Mouse (Mus musculus) urinary bladder, postnatal 36 days (tissue): ENCODE measurements around the gene Entpd2.

ENCODE experiments used
- DNase-seq, 2 experiments: peaks; one replicate each; pipeline ENCODE4 v3.0.0; 2022; ENCODE audit warnings: low spot score in 2 of 2, mixed read lengths in 1 of 2

Entpd2 gene

DNA sequence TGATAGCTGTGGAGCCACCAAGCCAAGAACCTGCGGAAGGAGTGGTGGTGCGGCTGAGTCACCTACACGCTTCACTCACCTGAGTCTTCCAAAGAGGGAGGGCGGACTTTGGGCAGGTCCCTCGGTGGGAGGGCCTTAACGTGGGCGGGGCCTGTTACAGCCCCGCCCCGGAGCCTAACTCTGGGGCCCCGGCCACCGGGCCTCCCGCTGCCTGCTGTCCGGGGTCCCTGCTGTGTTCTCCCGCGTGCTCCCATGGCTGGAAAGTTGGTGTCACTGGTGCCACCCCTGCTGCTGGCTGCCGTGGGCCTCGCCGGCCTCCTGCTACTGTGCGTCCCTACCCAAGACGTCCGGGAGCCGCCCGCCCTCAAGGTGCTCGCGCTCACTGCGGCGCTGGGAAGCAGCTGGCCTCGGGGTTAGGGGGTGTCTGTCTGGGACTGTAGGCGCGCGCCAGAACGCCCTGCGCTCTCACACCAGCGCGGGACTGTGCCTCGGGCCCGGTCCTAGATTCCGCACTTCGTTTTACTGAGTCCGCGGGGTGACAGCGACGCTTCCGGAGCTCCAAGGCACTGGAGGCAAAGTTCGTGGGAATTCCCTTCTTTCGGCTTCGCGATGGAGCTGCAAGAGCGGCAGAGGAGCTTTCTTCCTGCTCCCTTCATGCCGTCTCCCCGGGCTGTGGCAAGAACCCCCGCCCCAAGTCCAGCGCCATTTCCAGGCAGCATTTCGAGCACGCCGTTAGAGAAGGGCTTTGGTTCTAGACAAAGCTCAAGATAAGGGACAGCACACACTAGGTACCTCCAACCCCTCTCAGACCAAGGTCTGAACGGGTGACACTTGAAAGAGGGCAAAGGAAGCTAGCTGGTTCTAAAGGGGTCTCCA lies at the start of gene Entpd2:
Gene Entpd2 (plus strand): TSS at position 154 of the 876 bp plus-strand sequence.
- DNase-seq: peak; percentile 49 to 51

DNA sequence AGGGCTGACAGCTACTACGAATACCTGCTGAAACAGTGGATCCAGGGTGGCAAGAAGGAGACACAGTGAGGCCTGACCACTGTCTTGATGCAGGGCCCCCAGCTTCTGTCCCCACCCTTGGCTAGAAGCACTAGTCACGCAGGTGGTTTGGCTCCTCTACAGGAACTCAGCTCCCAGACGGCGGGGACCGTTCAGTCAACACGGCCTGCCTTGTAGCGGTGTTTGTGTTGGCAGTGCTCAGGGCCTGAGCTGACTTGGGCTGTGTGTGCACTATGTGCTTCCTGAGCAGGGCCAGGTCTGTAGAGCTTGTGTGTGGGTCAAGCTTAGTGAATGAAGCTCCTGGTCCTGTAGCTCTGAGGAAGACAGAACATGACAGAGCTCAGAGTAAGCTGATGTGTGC lies 47.5 kb upstream of the Entpd2 start:
- DNase-seq: no peak

DNA sequence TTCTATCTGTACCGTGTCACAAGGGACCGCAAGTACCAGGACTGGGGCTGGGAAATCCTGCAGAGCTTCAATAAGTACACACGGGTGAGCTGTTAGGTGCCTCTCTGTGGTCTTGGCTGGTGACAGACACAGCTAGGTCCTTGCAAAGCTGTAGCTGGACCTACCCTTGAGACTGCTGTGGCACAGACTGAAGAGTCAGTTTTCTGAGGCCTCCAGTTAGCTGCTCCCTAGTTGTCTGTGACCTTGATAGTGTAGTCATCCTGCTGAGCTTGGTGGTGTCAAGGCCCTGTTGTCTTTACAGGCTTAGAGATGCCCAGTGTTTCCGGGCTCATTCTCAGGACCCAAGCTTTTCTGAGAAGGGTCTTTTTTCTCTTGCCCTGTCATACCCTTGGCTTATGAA lies 46.2 kb upstream of the Entpd2 start:
- no peak for DNase-seq

DNA sequence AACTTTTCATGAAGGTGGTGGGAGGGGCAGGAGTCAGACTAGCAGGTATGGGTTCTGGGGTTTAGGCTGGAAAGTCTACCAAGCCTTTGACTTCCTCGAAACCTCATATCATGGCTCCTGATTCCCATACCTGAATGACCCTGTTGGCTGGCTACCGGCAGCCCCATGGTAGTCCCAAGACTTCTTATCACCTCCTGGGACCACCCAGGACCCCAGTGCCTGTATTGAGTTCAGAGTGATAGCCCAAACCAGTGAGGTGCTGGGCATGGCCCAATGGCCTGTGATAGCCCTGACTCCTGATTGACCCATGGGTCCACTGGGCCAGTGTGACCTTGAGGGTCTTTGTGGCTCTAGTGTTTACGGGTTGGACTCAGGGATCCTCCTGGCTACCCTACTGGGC lies 45.0 kb upstream of the Entpd2 start:
- no peak for DNase-seq

DNA sequence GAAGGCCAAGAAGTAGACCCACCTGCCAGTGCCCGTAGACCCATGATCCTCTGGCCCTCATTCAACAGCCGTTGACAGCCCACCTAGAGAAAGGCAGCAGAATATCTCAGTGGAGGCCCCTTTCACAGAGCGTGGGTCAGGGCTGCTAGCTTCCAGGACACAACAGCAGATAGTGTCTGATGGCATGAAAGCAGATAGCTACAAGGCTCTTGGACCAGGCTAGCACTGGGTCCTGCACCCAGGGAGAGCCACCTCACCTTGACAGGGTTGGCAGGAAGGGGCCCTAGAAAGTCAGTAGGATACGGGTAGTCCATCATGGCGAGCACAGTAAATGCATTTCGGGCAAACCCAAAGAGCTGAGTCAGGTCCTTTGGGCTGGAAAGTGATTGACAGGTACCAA lies 41.5 kb upstream of the Entpd2 start:
- no peak for DNase-seq

DNA sequence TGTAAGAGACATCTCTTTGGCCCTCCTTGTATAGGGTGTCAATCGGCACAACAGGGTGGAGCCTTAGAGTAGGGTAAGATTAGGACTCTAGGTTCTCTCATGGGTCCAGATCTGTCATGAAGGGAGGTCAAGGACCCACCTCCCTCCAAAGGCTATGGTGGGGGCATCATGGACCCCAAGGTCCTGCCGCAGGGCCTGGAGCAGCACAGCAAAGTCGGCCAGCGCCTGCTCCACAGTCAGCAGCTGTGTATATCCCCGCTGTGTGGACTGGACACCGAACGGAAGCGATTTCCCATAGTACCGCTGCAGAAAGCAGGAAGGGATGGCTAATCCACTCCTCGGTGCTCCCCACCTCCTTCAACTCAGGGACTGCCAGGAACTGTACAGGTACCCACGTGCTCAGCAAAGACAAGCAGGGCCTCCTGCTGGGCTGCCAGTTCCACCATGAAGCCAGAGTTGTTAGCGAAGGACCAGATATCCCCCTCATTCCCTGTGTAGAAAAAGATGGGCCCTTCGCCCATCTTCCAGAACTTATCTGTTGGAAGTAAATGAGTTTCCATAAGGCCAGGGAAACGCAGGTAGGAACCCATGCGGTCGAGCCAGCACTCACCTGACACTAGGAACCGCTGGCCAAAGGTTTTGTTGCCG lies 40.1 kb upstream of the Entpd2 start:
- DNase-seq: no peak

DNA sequence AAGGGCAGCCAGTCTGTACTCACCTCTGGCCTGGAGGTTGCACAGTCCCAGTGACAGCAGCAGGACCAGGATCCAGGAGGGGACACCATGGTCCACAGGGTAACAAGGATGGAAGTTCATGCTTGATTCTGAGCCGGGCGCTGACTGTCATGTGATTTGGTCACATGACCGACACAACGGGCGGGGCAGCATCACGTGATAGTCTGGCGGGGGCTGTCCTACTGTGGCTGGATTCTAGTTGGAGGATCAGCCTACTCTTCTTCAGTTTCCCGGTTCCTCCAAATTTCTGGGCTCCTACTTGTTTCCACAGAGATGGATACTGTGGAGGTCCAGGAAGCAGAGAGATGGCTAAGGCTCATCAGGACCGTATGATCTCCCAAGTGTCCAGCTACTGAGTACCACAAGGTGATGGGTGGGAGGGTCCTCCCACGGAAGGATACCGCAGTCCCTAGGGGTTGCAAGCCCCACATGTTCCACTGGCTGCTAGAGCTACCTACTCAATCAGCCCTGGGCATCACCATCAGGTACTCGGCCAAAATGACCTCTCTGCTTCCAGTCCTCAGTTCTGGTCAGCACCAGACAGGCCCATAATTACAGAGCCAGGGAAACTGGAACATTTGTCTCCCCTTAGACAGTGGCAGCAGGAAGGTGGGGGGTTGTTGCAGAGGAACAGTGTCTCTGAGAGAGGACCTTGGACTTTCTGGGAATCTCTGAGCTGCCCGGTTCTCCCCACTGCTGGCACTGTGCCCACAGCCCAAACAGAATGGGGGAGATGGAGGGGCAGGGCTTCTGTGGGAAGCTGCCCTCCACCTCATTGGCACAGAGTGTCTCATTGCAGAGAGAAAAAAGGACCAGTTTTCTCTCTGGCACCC lies 39.2 kb upstream of the Entpd2 start, which contains the start of gene Dpp7:
Gene Dpp7 (minus strand): TSS at position 152 of the 872 bp plus-strand sequence.
- peak; percentile 64 to 78 for DNase-seq

DNA sequence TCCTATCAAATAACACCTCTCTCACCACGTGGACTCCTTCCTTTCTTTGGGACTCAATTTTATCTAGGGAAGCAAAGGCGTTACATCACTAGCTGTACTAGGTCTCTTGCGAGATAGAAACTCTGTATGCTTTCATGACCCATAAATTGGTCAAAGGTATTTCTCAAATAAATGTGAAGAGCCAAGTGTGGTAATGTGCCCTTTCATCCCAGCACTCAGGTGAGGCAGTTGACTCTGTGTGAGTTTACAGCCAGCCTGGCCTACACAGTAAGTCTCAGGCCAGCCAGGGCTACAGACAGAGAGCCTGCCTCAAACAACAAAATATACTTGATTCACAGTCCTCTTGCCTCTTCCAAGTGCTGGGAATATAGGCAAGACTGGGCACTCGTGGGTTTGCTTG lies 35.8 kb upstream of the Entpd2 start:
- DNase-seq: no peak

DNA sequence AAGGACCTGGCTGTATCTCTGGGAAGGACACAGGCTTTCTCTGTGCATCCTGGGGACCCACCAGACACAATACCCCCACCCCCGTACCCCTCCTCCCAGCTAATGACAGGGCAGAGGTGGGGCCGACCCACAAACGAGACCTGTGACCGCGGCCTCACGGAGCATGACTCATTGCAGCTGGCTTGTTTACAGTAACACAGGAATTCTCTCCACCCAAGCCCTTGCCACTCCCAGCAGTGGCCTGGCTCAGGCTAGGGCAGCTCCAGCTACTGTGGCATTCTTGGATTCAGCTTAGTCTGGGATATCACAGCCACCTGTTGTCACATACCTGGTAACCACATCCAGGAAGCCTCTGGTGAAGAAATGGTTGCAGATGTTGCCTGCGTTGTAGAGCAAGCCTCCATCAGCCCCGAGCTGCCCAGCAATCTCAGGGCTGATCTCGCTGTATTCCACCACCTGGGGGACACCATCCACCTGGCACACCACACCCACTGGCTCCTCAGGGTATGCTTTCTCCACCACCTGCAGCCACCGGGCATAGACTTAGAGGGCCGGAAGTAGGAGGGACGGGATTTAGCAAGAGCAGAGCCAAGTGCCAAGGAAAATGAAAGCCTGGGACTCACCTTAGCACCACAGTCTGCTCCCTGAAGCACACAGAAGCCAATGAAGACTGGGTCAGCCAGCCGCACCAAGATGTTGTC lies 32.0 kb upstream of the Entpd2 start:
- peak in 1 of 2 experiments; percentile 47 for DNase-seq

DNA sequence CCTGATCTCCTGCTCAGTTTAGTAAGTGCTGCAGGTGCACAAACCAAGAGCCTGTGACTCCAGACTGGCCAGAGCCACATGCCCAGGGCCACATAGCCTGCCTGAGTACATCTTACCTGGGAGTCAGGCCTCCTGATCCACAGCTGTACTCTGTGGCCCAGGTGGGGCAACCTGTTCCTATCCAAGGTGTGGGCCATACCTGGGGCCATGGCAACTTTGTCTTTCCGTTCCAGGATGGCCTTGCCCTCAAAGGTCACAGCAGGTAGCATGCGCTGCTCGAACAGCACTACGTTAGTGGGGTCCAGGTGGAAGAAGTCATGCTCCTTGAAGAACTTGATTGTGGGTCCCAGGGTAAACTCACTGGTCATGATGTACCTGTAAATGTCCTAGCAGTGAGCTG lies 31.4 kb upstream of the Entpd2 start:
- DNase-seq: no peak

DNA sequence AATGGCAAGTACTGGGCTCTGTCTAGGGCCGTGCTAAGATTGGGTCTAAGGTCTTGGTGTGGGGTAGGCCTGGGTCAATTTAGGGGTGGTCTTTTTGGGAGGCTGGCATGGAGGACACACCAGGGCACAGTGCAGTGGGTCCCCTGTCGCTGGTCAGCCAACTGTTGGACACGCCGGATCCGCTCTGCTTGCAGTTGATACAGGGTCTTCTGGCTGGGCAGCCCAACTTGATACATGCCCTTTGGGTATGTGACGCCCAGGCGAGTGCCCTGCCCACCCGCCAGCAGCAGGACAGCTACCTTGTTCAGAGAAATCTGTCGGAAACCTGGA lies 30.9 kb upstream of the Entpd2 start:
- no peak for DNase-seq

DNA sequence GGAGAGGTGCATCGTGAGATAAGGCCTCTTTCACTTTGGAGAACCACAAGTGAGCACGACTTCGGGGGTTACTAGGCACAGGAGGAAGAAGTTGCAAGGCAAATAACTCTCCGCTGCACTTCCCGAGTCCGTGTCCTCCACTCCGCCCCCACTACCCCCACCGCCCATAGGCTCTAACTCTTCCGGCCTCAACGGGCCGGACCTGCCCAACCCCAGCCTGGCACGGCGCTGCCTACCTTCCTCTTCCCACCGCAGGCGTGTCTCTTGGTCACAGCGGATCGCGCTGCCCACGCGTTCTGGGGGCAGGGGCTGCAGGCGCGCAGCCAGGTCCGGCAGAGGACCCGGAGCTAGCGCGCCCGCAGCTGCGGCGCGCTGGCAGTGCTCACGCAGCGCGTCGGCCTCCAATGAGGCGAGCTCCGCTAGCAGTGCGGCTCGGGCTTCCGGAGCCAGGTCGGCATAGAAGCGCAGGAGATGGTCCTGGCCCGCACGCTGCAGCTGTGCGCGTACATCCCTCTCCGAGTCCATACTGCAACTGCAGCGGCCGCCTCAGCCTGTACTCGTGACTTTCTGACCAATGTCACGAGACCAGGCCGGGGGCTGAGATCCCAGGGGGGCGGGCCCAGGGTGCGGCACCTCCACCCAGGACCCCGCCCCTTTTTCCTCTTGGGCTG lies 30.4 kb upstream of the Entpd2 start, which contains the start of gene Uap1l1:
Gene Uap1l1 (minus strand): TSS at position 592 of the 671 bp plus-strand sequence.
- DNase-seq: peak; percentile 74 to 85

DNA sequence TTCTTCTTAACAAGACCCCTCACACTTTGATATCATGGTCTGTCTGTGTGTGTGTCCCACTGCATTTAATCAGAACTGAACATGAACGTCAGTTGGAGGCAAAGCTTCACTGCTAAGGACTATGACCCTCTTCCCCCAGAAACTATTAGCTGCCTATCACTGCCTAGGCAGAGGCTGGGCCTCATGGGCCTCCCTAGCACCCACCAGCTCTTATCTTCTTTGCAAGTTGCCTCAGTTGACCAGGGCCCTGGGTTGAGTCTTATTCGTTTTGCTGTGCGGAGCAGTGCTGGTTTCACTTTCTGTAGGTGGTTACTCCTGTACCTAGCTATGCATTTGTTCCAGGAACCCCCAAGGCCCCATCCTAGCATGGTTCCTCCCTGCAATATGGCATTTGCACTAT lies 25.7 kb upstream of the Entpd2 start:
- no peak for DNase-seq

DNA sequence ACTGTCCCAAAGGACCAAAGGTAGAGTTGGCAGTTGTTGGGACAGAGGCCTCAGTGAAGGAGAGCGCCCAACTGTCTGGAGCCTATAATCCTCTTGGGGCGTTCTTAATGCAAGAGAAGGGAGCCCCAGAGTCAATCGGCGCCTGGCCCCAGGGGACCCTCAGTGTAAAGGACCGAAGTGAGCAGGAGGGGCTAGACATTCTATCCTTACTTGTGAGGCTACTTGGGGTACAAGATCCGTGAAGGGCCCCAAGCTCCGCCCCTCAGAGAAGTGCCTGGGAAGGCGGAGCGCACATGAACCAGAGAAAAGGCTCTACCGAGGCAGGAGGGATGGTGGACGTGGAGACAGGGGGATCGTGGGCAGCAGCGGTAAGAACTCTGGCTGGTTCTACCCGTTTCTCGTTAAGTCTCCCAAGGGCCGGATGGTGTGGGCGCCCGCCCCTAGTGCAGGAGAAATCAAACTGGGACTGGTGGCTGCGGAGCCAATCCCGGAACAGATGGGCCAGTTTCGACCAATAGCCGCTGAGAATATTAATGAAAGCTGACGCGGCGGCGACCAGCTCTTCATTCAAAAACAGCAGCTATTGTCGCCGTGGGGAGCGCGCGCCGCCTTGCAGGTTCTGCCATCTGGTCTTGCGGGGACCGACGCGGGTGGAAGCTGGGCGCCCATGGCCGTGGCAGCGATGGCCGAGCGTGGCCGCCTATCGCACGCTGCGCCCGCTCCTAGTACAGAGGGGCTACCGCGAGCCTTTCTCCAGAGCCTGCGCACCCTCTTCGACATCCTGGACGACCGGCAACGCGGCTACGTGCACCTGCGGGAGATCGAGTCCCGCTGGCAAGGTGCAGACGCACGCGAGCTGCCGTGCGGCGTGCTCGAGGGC lies 23.7 kb upstream of the Entpd2 start, which contains the start of gene Sapcd2:
Gene Sapcd2 (plus strand): TSS at position 558 of the 880 bp plus-strand sequence.
- DNase-seq: peak; percentile 75 to 86

DNA sequence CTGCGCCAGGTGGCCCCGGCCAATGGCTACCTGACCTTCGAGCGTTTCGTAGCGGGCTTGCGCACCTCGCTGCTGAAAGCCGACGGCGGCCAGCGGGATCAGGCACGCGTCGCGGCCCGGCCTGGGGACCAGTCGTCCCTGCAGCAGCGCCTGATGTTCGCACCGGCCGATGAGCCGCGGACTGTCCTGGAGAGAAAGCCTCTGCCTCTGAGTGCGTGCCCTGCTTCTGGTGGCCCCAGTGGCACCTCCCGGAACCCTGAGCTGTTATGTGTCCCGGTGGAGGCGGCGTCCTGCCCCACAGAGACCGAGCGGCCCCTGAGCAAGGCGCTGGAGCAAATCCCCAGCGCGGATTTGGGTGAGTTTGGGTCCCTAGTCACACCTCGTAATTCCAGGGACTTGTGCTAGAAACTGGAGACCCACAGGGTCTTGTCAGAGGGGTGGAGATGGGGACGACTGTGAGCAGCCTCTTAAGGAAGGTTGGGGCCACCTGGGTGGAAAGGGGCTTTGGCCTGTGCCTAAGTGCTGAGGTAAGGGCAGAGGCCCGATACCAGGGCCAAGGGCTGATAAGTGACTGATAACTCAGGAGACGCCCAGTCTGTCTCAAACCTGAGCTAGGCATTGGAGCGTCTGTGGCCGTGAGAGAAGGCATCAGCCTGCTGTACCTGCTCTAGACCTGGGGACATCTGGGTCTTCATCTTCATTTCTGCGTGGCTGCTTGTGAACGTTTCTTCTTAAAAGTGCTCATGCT lies 22.9 kb upstream of the Entpd2 start:
- DNase-seq: no peak

DNA sequence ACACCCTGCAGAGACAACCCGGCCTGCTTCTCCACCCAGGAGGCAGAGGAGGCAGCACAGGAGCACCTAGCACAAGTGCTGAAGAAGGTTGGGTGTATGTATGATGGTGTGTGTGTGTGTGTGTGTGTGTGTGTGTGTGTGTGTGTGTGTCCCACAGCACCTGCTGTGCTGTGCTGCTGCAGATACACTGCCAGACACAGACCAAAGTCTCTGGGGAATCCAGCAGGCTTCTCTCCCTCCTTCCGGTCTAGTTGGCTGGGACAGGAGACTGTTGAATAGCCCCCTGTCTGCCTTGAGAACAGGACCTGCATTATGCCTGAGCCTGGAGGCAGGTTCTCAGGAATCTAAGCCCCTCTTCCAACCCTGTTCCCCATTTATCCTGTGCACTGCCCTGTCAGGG lies 22.2 kb upstream of the Entpd2 start:
- DNase-seq: no peak

DNA sequence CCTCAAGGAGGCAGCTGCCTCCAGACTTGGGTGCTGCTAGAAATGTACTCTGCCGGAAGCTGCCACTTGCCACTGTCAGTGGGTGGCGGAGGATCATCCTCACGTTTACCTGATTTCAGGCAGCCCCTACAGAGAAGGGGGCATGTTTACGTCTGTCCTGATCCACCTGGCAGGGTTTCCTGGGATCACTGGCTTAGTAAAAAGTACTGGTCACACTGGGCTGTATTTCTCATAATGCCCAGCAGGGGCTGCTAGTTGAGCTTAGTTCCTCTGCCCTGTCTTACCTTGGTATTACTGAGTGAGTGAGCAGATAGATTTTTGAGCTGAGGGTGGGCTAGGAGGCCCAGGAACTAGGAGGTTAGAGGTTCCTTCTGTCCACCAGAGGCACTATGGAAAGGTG lies 19.1 kb upstream of the Entpd2 start:
- peak in 1 of 2 experiments; percentile 57 for DNase-seq

DNA sequence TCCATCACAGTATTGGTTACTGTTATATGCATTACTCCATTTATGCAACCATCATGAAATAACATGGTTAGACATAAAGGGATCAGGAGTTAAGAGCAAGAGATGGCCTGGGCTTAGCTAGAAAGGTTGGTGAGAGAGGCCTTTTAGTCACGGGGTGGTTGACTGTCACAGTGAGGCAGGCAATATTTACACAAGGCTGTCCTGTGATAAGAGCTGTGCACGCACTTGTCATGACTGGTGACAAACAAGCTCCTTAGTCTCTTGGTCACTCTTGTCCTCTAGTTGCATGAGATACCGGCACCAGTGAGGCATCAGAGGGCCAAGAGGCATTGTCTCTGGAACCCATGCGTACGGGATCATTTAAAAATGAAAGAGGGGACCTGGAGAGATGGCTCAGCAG lies 11.2 kb upstream of the Entpd2 start:
- no peak for DNase-seq

DNA sequence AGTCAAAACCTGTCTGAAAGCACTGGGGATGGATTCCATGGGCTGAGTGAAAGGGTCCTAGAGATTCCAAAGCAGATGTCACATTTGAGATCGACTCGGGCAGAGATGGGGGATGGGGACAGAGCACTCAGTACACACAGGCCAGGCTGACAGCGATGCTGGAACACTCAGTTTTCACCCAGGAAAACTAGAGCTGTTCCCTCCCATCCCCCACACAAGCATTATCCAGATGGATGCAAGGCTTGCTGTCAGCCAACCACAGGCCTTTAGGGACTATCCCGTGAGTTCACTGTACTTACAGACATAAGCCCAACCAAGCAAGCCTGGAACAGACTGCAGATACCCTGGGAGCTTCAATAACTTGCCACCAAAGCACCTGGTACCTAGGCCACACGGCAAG lies 4.4 kb upstream of the Entpd2 start:
- no peak for DNase-seq
